Mouse (Mus musculus) bone marrow, adult 2 months (tissue): Measurements from ENCODE around the gene Zfp174. TPM values are rescaled to one million over a fixed set of nuclear protein-coding genes. Genes with fewer than 3 reads are reported as not detected.
A peak's percentile ranks its signal among the peaks of the same experiment; 100 is the strongest.
"Not testable (repeated sequence)": the region's sequence is repeated elsewhere in the genome, so short reads cannot be mapped to it uniquely, and the experiment has no call there.

Source experiments
- H3K27ac ChIP-seq: fragments of 200-500 bp; 2 replicates; pipeline ENCODE4 v1.5.1; 2012; ENCODE audit warnings: low read depth, mild to moderate bottlenecking, control low read depth, inconsistent platforms, low read length; ENCODE audit not compliant: control insufficient read depth, poor library complexity, insufficient read depth
- H3K4me1 ChIP-seq: fragments of 200-500 bp; 2 replicates; pipeline ENCODE4 v1.6.1; 2011; ENCODE audit warnings: low read length; ENCODE audit not compliant: control insufficient read depth, insufficient read depth
- H3K4me3 ChIP-seq: fragments of 200-500 bp; replicated peaks from 2 replicates; pipeline ENCODE3; 2011; ENCODE audit warnings: mild to moderate bottlenecking, low read depth, low read length, control low read depth; ENCODE audit not compliant: control insufficient read depth
- CTCF ChIP-seq: fragments of 200-500 bp; IDR thresholded peaks from 2 replicates; pipeline ENCODE4 v1.5.1; 2011; ENCODE audit warnings: low read length, control low read depth; ENCODE audit not compliant: control insufficient read depth, insufficient read depth
- POLR2A ChIP-seq: fragments of 200-500 bp; IDR thresholded peaks from 2 replicates; pipeline ENCODE4 v1.6.1; 2011; ENCODE audit warnings: low read depth, mild to moderate bottlenecking, control low read depth, low read length, borderline replicate concordance; ENCODE audit not compliant: control insufficient read depth
- WGBS: fragments of 180-500 bp; shearing (Covaris S2); methylation state at CpG from one replicate; pipeline ENCODE4 v1.1.7; 2018; 5-methylcytosine and 5-hydroxymethylcytosine counted together
- polyA plus RNA-seq: library from polyadenylated mRNA; stranded (reverse); fragments of >200 nt; gene quantifications from 2 replicates; pipeline ENCODE4 v1.2.4, GENCODE M21; 2011; ENCODE audit warnings: low replicate concordance; ENCODE audit not compliant: missing spikeins, insufficient read depth, insufficient read length

Zfp174 gene
- polyA plus RNA-seq: 0.42 and 0.70 TPM in 2 replicates

- Histone ChIP-seq H3K4me1 (no peaks in the 10 kb centered on the region), H3K27ac (no peak within 1 kb of the TSS), H3K4me3 (peak within 1 kb of the TSS; percentile 80)
- WGBS: 2% methylated on average over 38 of the region's 38 CpGs
- no peak for TF ChIP-seq CTCF
- TF ChIP-seq POLR2A: no peak; the same call in 1 of the 2 replicates
These were observed at the start of gene Zfp174 for GRCm38 (mm10) chr16:3846711-3847518. Zfp174 (plus strand) TSS chr16:3847268.

GRCm38 (mm10) chr16:3808176-3808575 is 38.9 kb upstream of the Zfp174 start:
- Histone ChIP-seq H3K4me1 (no peaks in the 10 kb centered on the region), H3K27ac (no peak overlapping the region), H3K4me3 (no peak overlapping the region)
- WGBS: 86% methylated on average over 3 of the region's 3 CpGs
- TF ChIP-seq POLR2A (no peak), CTCF (no peak)

- H3K4me1 ChIP-seq: not testable (repeated sequence)
These were observed 32.4 kb upstream of the Zfp174 start for GRCm38 (mm10) chr16:3814667-3815066.

GRCm38 (mm10) chr16:3820202-3820601 is 26.9 kb upstream of the Zfp174 start:
- TF ChIP-seq POLR2A (no peak), CTCF (no peak)
- H3K27ac ChIP-seq: no peak overlapping the region
- no peak overlapping the region for H3K4me3 ChIP-seq
- H3K4me1 ChIP-seq: no peaks in the 10 kb centered on the region
- WGBS: 81% methylated on average over 2 of the region's 2 CpGs

More at GRCm38 (mm10) chr16:3814667-3815066, 32.4 kb upstream of the Zfp174 start:
- H3K4me3 ChIP-seq, H3K27ac ChIP-seq: not testable (repeated sequence)
- 55% methylated on average over 6 of the region's 6 CpGs for WGBS

GRCm38 (mm10) chr16:3828021-3828420 is 19.0 kb upstream of the Zfp174 start:
- WGBS: 58% methylated on average over 3 of the region's 3 CpGs
- TF ChIP-seq POLR2A: no peak
- no peak for TF ChIP-seq CTCF
- Histone ChIP-seq H3K4me3 (no peak overlapping the region), H3K4me1 (no peaks in the 10 kb centered on the region), H3K27ac (no peak overlapping the region)

GRCm38 (mm10) chr16:3829727-3830126 is 17.3 kb upstream of the Zfp174 start:
- Histone ChIP-seq H3K4me3 (no peak overlapping the region), H3K27ac (no peak overlapping the region), H3K4me1 (no peaks in the 10 kb centered on the region)
- TF ChIP-seq POLR2A (no peak), CTCF (no peak)
- WGBS: 34% methylated on average over 2 of the region's 2 CpGs

- no peaks in the 10 kb centered on the region for H3K4me1 ChIP-seq
- H3K4me3 ChIP-seq: no peak within 1 kb of the TSS
- no peak within 1 kb of the TSS for H3K27ac ChIP-seq
- TF ChIP-seq CTCF (no peak), POLR2A (no peak)
These were observed 16.4 kb upstream of the Zfp174 start, which contains the start of gene Olfr15 for GRCm38 (mm10) chr16:3830588-3831109. Olfr15 (plus strand) TSS chr16:3830878.

GRCm38 (mm10) chr16:3835461-3835860 is 11.6 kb upstream of the Zfp174 start:
- Histone ChIP-seq H3K4me1 (no peaks in the 10 kb centered on the region), H3K27ac (no peak overlapping the region), H3K4me3 (no peak overlapping the region)
- WGBS: 80% methylated on average over 2 of the region's 2 CpGs
- TF ChIP-seq POLR2A: no peak
- TF ChIP-seq CTCF: no peak
